Mouse (Mus musculus) myocyte (in vitro differentiated cells): ENCODE measurements around the gene Pramef20. TPM values are rescaled to one million over a fixed set of nuclear protein-coding genes. Genes with fewer than 3 reads are reported as not detected.
"Not testable (repeated sequence)": the region's sequence is repeated elsewhere in the genome, so short reads cannot be mapped to it uniquely, and the experiment has no call there.

Source experiments
- H3K27me3 ChIP-seq: one replicate; pipeline ENCODE4 v1.6.1; 2011; ENCODE audit not compliant: control insufficient read depth, insufficient read depth, insufficient read length
- H3K36me3 ChIP-seq: one replicate; pipeline ENCODE4 v1.6.1; 2011; ENCODE audit not compliant: control insufficient read depth, insufficient read depth
- H3K4me2 ChIP-seq: one replicate; pipeline ENCODE4 v1.6.1; 2011; ENCODE audit warnings: low read depth, control low read depth
- H3K4me3 ChIP-seq: one replicate; pipeline ENCODE4 v1.5.1; 2011; ENCODE audit warnings: mild to moderate bottlenecking, control low read depth, moderate library complexity
- H3K79me2 ChIP-seq: one replicate; pipeline ENCODE4 v1.6.1; 2011; ENCODE audit not compliant: control insufficient read depth, insufficient read depth
- H3ac ChIP-seq: one replicate; pipeline ENCODE4 v1.6.1; 2011; ENCODE audit not compliant: control insufficient read depth, insufficient read length
- CEBPB ChIP-seq: IDR thresholded peaks from 2 replicates; pipeline ENCODE4 v1.6.1; 2011; ENCODE audit warnings: mild to moderate bottlenecking, moderate library complexity; ENCODE audit not compliant: poor library complexity, insufficient read depth, severe bottlenecking
- E2F4 ChIP-seq: IDR thresholded peaks from one replicate; pipeline ENCODE4 v1.6.1; 2011; ENCODE audit warnings: mild to moderate bottlenecking, control low read depth, moderate library complexity; ENCODE audit not compliant: insufficient read depth
- MAX ChIP-seq: IDR thresholded peaks from one replicate; pipeline ENCODE4 v1.6.1; 2011; ENCODE audit warnings: low read depth, mild to moderate bottlenecking, control low read depth
- MYOD1 ChIP-seq, 3 experiments: IDR thresholded peaks; one replicate each; pipeline ENCODE4 v1.6.1; 2011; ENCODE audit warnings: control low read depth in 2 of 3, low read depth in 2 of 3, mild to moderate bottlenecking in 2 of 3, moderate library complexity in 1 of 3; ENCODE audit not compliant: insufficient read length in 2 of 3, control insufficient read depth in 1 of 3
- MYOG ChIP-seq, 3 experiments: IDR thresholded peaks; one replicate each; pipeline ENCODE4 v1.6.1; 2011; ENCODE audit warnings: control low read depth in 2 of 3, low read depth in 2 of 3, mild to moderate bottlenecking in 2 of 3; ENCODE audit not compliant: insufficient read length in 2 of 3, control insufficient read depth in 1 of 3, insufficient read depth in 1 of 3
- POLR2A ChIP-seq: IDR thresholded peaks from one replicate; pipeline ENCODE4 v1.6.1; 2011; ENCODE audit warnings: low read depth, mild to moderate bottlenecking, control low read depth, moderate library complexity; ENCODE audit not compliant: insufficient read length
- POLR2AphosphoS2 ChIP-seq: IDR thresholded peaks from one replicate; pipeline ENCODE4 v1.6.1; 2011; ENCODE audit warnings: low read depth, control low read depth; ENCODE audit not compliant: insufficient read length
- REST ChIP-seq: IDR thresholded peaks from one replicate; pipeline ENCODE4 v1.6.1; 2011; ENCODE audit warnings: mild to moderate bottlenecking, control low read depth, moderate library complexity; ENCODE audit not compliant: insufficient read depth, insufficient read length
- SRF ChIP-seq: IDR thresholded peaks from one replicate; pipeline ENCODE4 v1.6.1; 2011; ENCODE audit warnings: low read depth; ENCODE audit not compliant: control insufficient read depth, insufficient read length
- TCF12 ChIP-seq: IDR thresholded peaks from one replicate; pipeline ENCODE4 v1.6.1; 2011; ENCODE audit warnings: mild to moderate bottlenecking, control low read depth; ENCODE audit not compliant: poor library complexity, insufficient read depth, severe bottlenecking
- TCF3 ChIP-seq: IDR thresholded peaks from one replicate; pipeline ENCODE4 v1.6.1; 2011; ENCODE audit warnings: low read depth, control low read depth; ENCODE audit not compliant: insufficient read length
- USF1 ChIP-seq: IDR thresholded peaks from one replicate; pipeline ENCODE4 v1.6.1; 2011; ENCODE audit warnings: low read depth, mild to moderate bottlenecking, control low read depth, moderate library complexity
- polyA plus RNA-seq: library from polyadenylated mRNA; unstranded; fragments of >200 nt; fragmentation: generic; extraction: Trizol; gene quantifications from one replicate; pipeline ENCODE4 v1.2.1, GENCODE M21; 2012; ENCODE audit warnings: missing spikeins

The Pramef20 gene
- polyA plus RNA-seq, 1 experiment = not detected

DNA sequence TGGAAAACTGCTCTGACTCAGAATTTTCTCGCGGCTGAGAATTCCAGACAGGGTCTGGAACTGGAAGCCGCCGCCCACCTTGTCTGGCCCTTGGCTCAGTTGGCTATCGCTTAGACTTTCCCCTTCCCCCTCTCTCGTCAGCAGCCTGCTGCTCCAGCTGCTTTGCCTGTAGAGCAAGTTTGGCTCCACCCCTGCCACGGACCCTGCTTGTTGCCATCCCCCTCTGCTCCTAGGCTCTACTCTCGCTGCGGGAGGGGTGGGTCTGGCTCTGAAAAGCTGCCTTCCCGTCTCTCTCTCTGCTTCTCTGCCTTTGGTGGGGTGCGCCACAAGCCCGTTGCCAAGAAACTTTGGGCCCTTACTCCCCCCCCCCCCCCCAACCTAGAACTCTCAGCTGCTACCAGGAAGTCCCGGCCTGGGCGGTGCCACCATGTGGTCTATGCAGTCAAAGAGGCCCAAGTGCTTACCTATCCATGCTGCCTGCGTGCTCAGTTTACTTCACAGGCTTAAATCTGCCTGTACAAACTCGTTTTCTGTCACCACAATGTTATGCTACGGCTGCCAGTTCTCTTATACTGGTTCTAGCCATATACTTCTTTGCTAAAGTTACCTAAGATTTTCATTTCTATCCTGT is 26.8 kb upstream of the Pramef20 start:
- TF ChIP-seq E2F4 = no peak
- TF ChIP-seq MYOD1 (IDR thresholded peaks at IDR 0.05; ENCODE audit: control insufficient read depth in 1 of 3, insufficient read length in 2 of 3, low read depth in 2 of 3) = no peak
- no peak for TF ChIP-seq MYOG (IDR thresholded peaks at IDR 0.05; ENCODE audit: control insufficient read depth in 1 of 3, insufficient read depth in 1 of 3, insufficient read length in 2 of 3, low read depth in 2 of 3)
- TF ChIP-seq MAX = no peak
- no peak for TF ChIP-seq POLR2A
- no peak for TF ChIP-seq SRF
- TF ChIP-seq REST = no peak
- TF ChIP-seq TCF3 = no peak
- TF ChIP-seq POLR2AphosphoS2 = no peak
- no peak for TF ChIP-seq TCF12
- TF ChIP-seq USF1 = no peak
- TF ChIP-seq CEBPB = no peak
- H3K4me2 ChIP-seq = no peak overlapping the region
- H3K4me3 ChIP-seq = no peak overlapping the region
- no peaks in the 10 kb centered on the region for H3K36me3 ChIP-seq
- H3K27me3 ChIP-seq = no peaks in the 10 kb centered on the region
- H3K79me2 ChIP-seq = no peaks in the 10 kb centered on the region
- H3ac ChIP-seq = no peak overlapping the region

GRCm38 (mm10) chr4:144402712-144403111 is 25.0 kb upstream of the Pramef20 start:
- H3ac ChIP-seq = no peak overlapping the region

GRCm38 (mm10) chr4:144396316-144396715 is 18.6 kb upstream of the Pramef20 start:
- TF ChIP-seq MAX = no peak
- TF ChIP-seq USF1 = no peak
- no peak for TF ChIP-seq POLR2AphosphoS2
- TF ChIP-seq TCF3 = no peak
- Histone ChIP-seq H3K79me2 (no peaks in the 10 kb centered on the region), H3K27me3 (no peaks in the 10 kb centered on the region), H3K4me3 (no peak overlapping the region), H3ac (no peak overlapping the region), H3K4me2 (no peak overlapping the region), H3K36me3 (no peaks in the 10 kb centered on the region)

More at GRCm38 (mm10) chr4:144402712-144403111, 25.0 kb upstream of the Pramef20 start:
- Histone ChIP-seq H3K27me3 (no peaks in the 10 kb centered on the region), H3K36me3 (no peaks in the 10 kb centered on the region), H3K4me2 (no peak overlapping the region), H3K79me2 (no peaks in the 10 kb centered on the region), H3K4me3 (no peak overlapping the region)
- no peak for TF ChIP-seq REST
- TF ChIP-seq POLR2A = no peak
- no peak for TF ChIP-seq SRF
- no peak for TF ChIP-seq POLR2AphosphoS2
- TF ChIP-seq USF1 = no peak
- TF ChIP-seq E2F4 = no peak
- no peak for TF ChIP-seq CEBPB
- no peak for TF ChIP-seq TCF3
- TF ChIP-seq MYOD1 (IDR thresholded peaks at IDR 0.05; ENCODE audit: control insufficient read depth in 1 of 3, insufficient read length in 2 of 3, low read depth in 2 of 3) = no peak
- TF ChIP-seq TCF12 = no peak
- TF ChIP-seq MYOG (IDR thresholded peaks at IDR 0.05; ENCODE audit: control insufficient read depth in 1 of 3, insufficient read depth in 1 of 3, insufficient read length in 2 of 3, low read depth in 2 of 3) = no peak
- TF ChIP-seq MAX = no peak

- H3K27me3 ChIP-seq, H3K36me3 ChIP-seq, H3K79me2 ChIP-seq, H3K4me2 ChIP-seq, H3K4me3 ChIP-seq, H3ac ChIP-seq: not testable (repeated sequence)
Observed at GRCm38 (mm10) chr4:144357642-144358041, 20.1 kb downstream of the Pramef20 start, which contains the start of gene Gm13119. Gm13119 (plus strand) TSS chr4:144357942.

GRCm38 (mm10) chr4:144335856-144336255 is 41.9 kb downstream of the Pramef20 start:
- not testable (repeated sequence) for H3K4me3 ChIP-seq, H3K79me2 ChIP-seq, H3ac ChIP-seq, H3K36me3 ChIP-seq, H3K4me2 ChIP-seq, H3K27me3 ChIP-seq

DNA sequence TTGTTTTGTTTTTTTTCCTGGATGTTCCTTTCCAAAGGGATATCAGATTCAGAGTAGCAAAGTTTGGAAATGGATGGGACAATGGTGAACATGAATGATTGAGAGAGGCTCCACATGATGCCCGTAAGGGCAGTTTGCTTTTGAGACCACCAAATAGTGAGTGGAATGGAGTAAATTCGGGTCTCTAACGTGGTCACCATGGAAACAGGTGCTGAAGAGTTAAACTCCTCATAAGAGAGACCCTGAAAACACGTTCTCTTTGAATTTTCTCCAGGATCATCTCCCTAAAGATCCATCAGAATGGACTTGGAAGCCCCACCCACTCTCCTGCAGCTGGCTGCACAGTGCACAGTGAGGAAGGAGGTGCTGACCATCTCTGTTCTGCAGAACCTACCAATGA is 47.8 kb downstream of the Pramef20 start, which contains the start of gene Gm13128:
TSS of gene Gm13128 (plus strand) at position 301 of the 400 bp plus-strand sequence.
- not testable (repeated sequence) for H3K36me3 ChIP-seq, H3ac ChIP-seq

More for the DNA sequence above, 47.8 kb downstream of the Pramef20 start, which contains the start of gene Gm13128:
- not testable (repeated sequence) for H3K79me2 ChIP-seq, H3K4me3 ChIP-seq, H3K27me3 ChIP-seq, H3K4me2 ChIP-seq

Other genes with a start within 250 kb of the Pramef20 start
- not detected for gene Oog3, start 215.3 kb downstream of the Pramef20 start, polyA plus RNA-seq
- gene Oog2, start 187.2 kb downstream of the Pramef20 start, polyA plus RNA-seq = not detected
- gene C87977, start 164.6 kb downstream of the Pramef20 start, polyA plus RNA-seq = not detected
- gene Pramel5, start 97.4 kb downstream of the Pramef20 start, polyA plus RNA-seq = not detected
- gene Gm13128, start 47.7 kb downstream of the Pramef20 start, polyA plus RNA-seq = not detected
- gene Gm13119, start 20.0 kb downstream of the Pramef20 start, polyA plus RNA-seq = not detected
- gene Pramef12, start 30.5 kb upstream of the Pramef20 start, polyA plus RNA-seq = not detected
- gene 1700012P22Rik, start 60.8 kb upstream of the Pramef20 start, polyA plus RNA-seq = not detected
- gene Gm9944, start 75.4 kb upstream of the Pramef20 start, polyA plus RNA-seq = not detected
- gene Aadacl3, start 85.8 kb upstream of the Pramef20 start, polyA plus RNA-seq = not detected
- not detected for gene 9430007A20Rik, start 141.9 kb upstream of the Pramef20 start, polyA plus RNA-seq
- not detected for gene Gm13124, start 187.2 kb upstream of the Pramef20 start, polyA plus RNA-seq
- gene Aadacl4, start 235.8 kb upstream of the Pramef20 start, polyA plus RNA-seq = not detected